Mouse (Mus musculus) kidney, postnatal 0 days (tissue): ENCODE measurements at regions not wholly inside any gene's neighbourhood (a gene's known extent, or its start where the extent isn't known, plus 50 kb on each side); places are given as distances from the start of the nearest gene placed in this dataset.

Experiments used
- ATAC-seq: fragments of 200-750 bp; cut with Nextera tagmentation; replicated peaks from 2 replicates; pipeline ENCODE4 v1.8.0; 2017; ENCODE audit warnings: low read depth, moderate number of reproducible peaks, moderate TSS enrichment, moderate library complexity; ENCODE audit not compliant: low FRiP score
- DNase-seq: peaks from one replicate; pipeline ENCODE4 v3.0.0-alpha.2; 2016; ENCODE audit warnings: low spot score
- H3K27ac ChIP-seq: fragments of 300-500 bp; sonication (generic); 2 replicates; pipeline ENCODE4 v1.5.1; 2014; ENCODE audit warnings: mild to moderate bottlenecking
- H3K27me3 ChIP-seq: fragments of 300-500 bp; sonication (generic); 2 replicates; pipeline ENCODE4 v1.6.1; 2014; ENCODE audit warnings: low read length, mixed read lengths; ENCODE audit not compliant: insufficient read depth
- H3K36me3 ChIP-seq: fragments of 300-500 bp; sonication (generic); 2 replicates; pipeline ENCODE4 v1.6.1; 2014; ENCODE audit warnings: low read length, mixed read lengths; ENCODE audit not compliant: insufficient read depth
- H3K4me1 ChIP-seq: fragments of 300-500 bp; sonication (generic); replicated peaks from 2 replicates; pipeline ENCODE4 v1.6.1; 2014; ENCODE audit warnings: antibody characterized with exemption, low read length, mixed read lengths; ENCODE audit not compliant: insufficient read depth
- H3K4me2 ChIP-seq: fragments of 300-500 bp; sonication (generic); 2 replicates; pipeline ENCODE4 v1.6.1; 2014; ENCODE audit warnings: mild to moderate bottlenecking, low read length, moderate library complexity, mixed read lengths
- H3K4me3 ChIP-seq: fragments of 300-500 bp; sonication (generic); replicated peaks from 2 replicates; pipeline ENCODE4 v1.5.1; 2014; ENCODE audit warnings: low read depth, low read length
- H3K9ac ChIP-seq: fragments of 300-500 bp; sonication (generic); 2 replicates; pipeline ENCODE4 v1.6.1; 2014; ENCODE audit warnings: low read depth, low read length
- H3K9me3 ChIP-seq: fragments of 300-500 bp; sonication (generic); replicated peaks from 2 replicates; pipeline ENCODE4 v1.6.1; 2016; ENCODE audit warnings: low read length, inconsistent platforms, mixed read lengths
- CTCF ChIP-seq: IDR thresholded peaks from 2 replicates; pipeline ENCODE4 v1.5.1; 2016; ENCODE audit warnings: antibody characterized with exemption, low read depth, mild to moderate bottlenecking, moderate library complexity
- WGBS: fragments of 180-500 bp; shearing (Covaris S2); extraction: QIAGEN DNeasy Blood & Tissue Kit; methylation state at CpG from one replicate; pipeline ENCODE4 v1.1.7; 2014; 5-methylcytosine and 5-hydroxymethylcytosine counted together

GRCm38 (mm10) chrX:11821880-11822768 lies 338.0 kb downstream of the Bcor start:
- H3K27me3 ChIP-seq, result no peaks in the 10 kb centered on the region
- DNase-seq, result no peak
- no peak overlapping the region for H3K4me2 ChIP-seq
- no peak for TF ChIP-seq CTCF
- H3K9me3 ChIP-seq, result no peaks in the 10 kb centered on the region
- H3K9ac ChIP-seq, result no peak overlapping the region
- H3K36me3 ChIP-seq, result no peaks in the 10 kb centered on the region
- no peak for ATAC-seq
- no peaks in the 10 kb centered on the region for H3K4me1 ChIP-seq
- H3K27ac ChIP-seq, result no peak overlapping the region
- no peak overlapping the region for H3K4me3 ChIP-seq
- 62% methylated on average over 16 of the region's 16 CpGs for WGBS

- Histone ChIP-seq H3K4me3 (no peak overlapping the region), H3K4me1 (no peaks in the 10 kb centered on the region), H3K4me2 (no peak overlapping the region), H3K9ac (no peak overlapping the region), H3K27me3 (no peaks in the 10 kb centered on the region), H3K9me3 (no peaks in the 10 kb centered on the region), H3K36me3 (no peaks in the 10 kb centered on the region), H3K27ac (no peak overlapping the region)
- ATAC-seq (no peak), DNase-seq (no peak)
- no peak for TF ChIP-seq CTCF
- 77% methylated on average over 1 of the region's 1 CpGs for WGBS
These were observed 334.2 kb downstream of the Bcor start for GRCm38 (mm10) chrX:11825948-11826347.

DNA sequence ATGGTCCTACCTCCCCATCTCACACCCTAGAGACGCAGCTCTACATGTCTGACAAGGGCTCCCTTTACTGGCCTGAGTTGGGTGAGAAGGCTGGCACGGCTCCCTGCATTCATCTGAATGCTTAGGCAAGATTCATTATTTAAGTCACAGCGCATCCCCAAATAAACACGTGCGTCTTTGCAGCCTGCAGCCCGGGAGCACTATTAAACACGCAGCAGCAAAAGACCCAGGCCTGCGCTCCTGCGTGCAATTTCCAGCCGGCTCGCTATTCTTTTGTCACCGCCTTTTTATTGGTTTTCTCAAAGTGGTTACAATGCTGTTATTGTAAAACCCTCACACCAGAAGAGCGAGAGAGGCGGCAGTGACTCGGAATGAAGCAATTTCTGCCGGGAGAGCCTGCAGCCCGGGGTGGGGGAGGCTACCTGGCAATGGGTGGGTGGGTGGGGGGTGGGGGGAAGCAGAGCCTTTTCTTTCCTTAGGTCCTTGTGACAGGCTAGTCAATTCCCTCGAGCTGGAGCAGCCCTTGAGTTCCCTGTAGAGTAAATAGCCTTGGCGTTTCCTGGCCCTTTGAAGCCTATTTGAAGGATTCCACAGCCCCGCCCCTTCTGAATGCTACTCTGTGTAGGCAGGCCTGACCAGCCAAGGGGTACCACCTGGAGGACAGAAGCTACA lies 333.3 kb downstream of the Bcor start:
- H3K4me1 ChIP-seq, result no peaks in the 10 kb centered on the region
- H3K9ac ChIP-seq, result no peak overlapping the region
- DNase-seq (no peak), ATAC-seq (0 out of 2 replicates have a peak, but pooled peaks have one; percentile 33)
- H3K27ac ChIP-seq, result no peak overlapping the region
- WGBS, result 29% methylated on average over 20 of the region's 20 CpGs
- H3K27me3 ChIP-seq, result no peaks in the 10 kb centered on the region
- no peaks in the 10 kb centered on the region for H3K9me3 ChIP-seq
- H3K36me3 ChIP-seq, result no peaks in the 10 kb centered on the region
- TF ChIP-seq CTCF, result no peak
- no peak overlapping the region for H3K4me3 ChIP-seq
- H3K4me2 ChIP-seq, result no peak overlapping the region

DNA sequence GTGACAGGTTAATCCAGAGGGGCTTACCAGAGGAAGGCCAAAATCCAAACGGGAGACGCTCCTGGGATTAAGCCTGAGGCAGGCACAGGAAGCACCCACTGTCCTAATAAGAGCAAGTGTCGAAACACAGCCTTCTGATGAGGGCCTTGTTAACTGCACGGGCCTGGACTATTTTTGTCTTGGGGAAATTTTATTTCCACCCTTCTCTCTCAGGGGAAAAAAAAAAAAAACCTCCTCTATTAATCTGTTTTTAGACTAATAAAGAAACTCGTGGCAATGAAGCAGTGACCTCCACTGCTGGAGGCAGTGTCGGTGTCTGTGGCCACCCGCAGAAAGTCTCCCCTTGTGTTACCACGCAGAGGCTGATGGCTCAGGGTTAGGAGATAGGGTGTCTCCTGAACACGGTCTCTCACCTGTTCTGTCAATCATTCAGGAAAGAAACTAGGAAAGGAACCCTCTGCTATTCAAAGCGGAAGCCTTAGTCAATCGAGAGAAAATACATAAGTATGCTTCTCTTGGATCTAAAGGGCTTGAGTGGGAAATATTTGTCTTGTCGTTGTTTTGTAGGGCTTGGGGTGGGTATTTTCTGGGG lies 330.6 kb downstream of the Bcor start:
- ATAC-seq, result no peak
- H3K9ac ChIP-seq, result no peak overlapping the region
- no peak for DNase-seq
- H3K36me3 ChIP-seq, result no peaks in the 10 kb centered on the region
- no peaks in the 10 kb centered on the region; the same call in 1 of the 2 replicates for H3K9me3 ChIP-seq
- H3K4me2 ChIP-seq, result no peak overlapping the region
- no peak overlapping the region for H3K27ac ChIP-seq
- H3K27me3 ChIP-seq, result no peaks in the 10 kb centered on the region
- WGBS, result 75% methylated on average over 12 of the region's 12 CpGs
- H3K4me1 ChIP-seq, result no peaks in the 10 kb centered on the region
- no peak for TF ChIP-seq CTCF
- H3K4me3 ChIP-seq, result no peak overlapping the region

- WGBS, result 55% methylated on average over 5 of the region's 5 CpGs
- Histone ChIP-seq H3K4me2 (no peak overlapping the region), H3K9me3 (no peaks in the 10 kb centered on the region; the same call in 1 of the 2 replicates)
These were observed 322.6 kb downstream of the Bcor start for GRCm38 (mm10) chrX:11837566-11837965.

DNA sequence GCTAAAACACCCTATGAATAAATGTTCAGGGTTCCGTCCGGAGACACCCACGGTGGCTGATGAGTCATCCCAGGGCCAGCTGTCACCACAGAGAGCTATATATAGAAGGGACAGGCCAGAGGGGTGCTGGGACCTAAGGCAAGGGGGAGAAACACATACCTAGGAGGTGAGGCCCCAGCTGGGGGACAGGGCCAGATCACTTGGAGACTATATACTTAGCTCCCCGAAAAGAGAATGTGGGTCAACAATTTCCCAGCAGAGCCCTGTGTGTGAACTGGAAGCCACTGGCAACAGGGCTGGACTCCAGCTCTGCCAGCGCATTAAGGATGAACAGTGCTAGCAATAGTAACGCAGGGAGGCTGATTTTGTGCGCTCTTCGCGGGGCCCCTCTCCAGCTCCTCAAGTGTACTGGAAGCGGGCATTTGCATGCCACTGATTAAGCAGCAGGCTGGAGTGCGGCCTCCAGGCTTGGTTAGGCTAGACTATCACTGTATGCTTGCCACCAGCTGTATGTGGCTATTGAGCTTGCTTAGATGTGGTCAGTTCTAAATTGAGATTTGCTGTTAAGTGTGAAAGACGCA lies 320.4 kb downstream of the Bcor start:
- no peak overlapping the region for H3K9ac ChIP-seq
- no peak for ATAC-seq
- no peaks in the 10 kb centered on the region for H3K27me3 ChIP-seq
- H3K27ac ChIP-seq, result peak overlapping the region; percentile 34; the same call in 1 of the 2 replicates
- H3K36me3 ChIP-seq, result no peaks in the 10 kb centered on the region
- peak; percentile 21 for DNase-seq
- no peak overlapping the region for H3K4me3 ChIP-seq
- no peaks in the 10 kb centered on the region for H3K9me3 ChIP-seq
- no peaks in the 10 kb centered on the region for H3K4me1 ChIP-seq
- H3K4me2 ChIP-seq, result no peak overlapping the region
- WGBS, result 74% methylated on average over 12 of the region's 12 CpGs
- no peak for TF ChIP-seq CTCF

More at GRCm38 (mm10) chrX:11837566-11837965, 322.6 kb downstream of the Bcor start:
- H3K9ac ChIP-seq, result no peak overlapping the region
- no peaks in the 10 kb centered on the region for H3K27me3 ChIP-seq
- H3K36me3 ChIP-seq, result no peaks in the 10 kb centered on the region
- no peak overlapping the region for H3K4me3 ChIP-seq
- H3K27ac ChIP-seq, result no peak overlapping the region
- no peak for TF ChIP-seq CTCF
- ATAC-seq (no peak), DNase-seq (peak; percentile 61)
- no peaks in the 10 kb centered on the region for H3K4me1 ChIP-seq
